Mouse (Mus musculus) bone marrow macrophage, adult 2 months (primary cell): ENCODE results near the gene Ccdc85c.

Experiments
- CTCF ChIP-seq: IDR thresholded peaks from 2 replicates; pipeline ENCODE4 v1.5.1; 2012; ENCODE audit warnings: low read depth, mild to moderate bottlenecking, low read length, moderate library complexity
- POLR2A ChIP-seq: IDR thresholded peaks from 2 replicates; pipeline ENCODE4 v1.6.1; 2012; ENCODE audit warnings: mild to moderate bottlenecking, low read depth, low read length, borderline replicate concordance

GRCm38 (mm10) chr12:108213090-108214041, 61.9 kb downstream of the Ccdc85c start:
- TF ChIP-seq CTCF (no peak), POLR2A (no peak)
